12 mouse cellular contexts compared by ENCODE assay signal in the genomic region with DNA sequence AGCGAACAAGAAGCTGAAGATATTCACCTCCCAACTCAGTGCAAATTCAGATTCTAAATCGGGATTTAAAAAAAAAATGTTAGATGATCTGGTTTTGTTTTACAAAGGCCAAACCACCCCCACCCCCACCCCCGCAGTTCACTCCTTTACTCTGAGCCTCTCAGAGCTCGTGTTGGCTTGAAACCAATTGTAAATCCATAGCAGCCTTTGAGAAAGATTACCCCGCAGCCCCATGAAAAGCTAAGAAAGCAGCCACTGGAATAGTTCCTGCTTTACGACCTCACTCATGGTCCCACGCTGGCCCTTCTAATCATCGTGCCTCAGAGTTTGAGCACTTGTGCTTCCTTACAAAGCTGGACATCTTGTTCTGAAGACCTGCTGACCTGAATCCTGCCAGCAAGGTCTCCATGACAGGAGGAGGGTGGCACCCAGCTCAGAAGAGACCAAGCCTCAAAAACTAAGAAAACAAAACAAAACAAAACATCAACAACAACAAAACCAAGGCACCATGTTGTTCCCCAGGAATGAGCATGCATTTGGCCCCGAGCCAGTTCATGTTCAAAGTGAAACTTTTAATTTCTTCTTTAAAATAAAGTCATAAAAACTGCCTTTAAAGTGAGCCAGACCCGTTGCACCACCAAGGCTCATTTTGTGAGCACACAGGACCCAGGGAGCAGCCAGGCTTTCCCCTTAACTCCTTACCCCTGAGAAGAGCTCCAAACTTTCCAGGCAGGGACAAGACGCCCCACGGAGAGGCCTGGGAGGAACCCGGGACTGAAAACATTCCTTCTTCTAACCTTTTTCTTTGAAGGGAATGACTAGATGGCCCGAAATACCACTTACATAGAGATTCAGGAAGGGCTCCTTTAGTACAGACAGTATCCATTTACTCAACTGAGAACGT.
DNase-seq lines count a peak whose midpoint lies in the region; ATAC-seq and TF ChIP-seq lines count a peak whose summit lies in the region.
"Had no signal": no experiment of that assay in that cellular context is flagged by ENCODE, and none has a peak within 500 bp of the region (broad histone marks: within the 10 kb centered on the region; RNA-seq: fewer than 3 reads in every experiment).

No protein-coding gene starts in this region.

- H3K4me1 ChIP-seq in heart, embryonic 14.5 days (ENCODE audit: control insufficient read depth in 2 of 2, insufficient read depth in 2 of 2, low read length in 2 of 2): peaks cover 16 to 25% of the 10 kb centered on the region in 2 experiments
- H3K4me1 ChIP-seq in lung, embryonic 16.5 days (replicated peaks; ENCODE audit: control insufficient read depth, insufficient read depth, low read length): peaks cover 33% of the 10 kb centered on the region
- H3K4me1 ChIP-seq in embryonic fibroblast, embryonic 13.5 days (ENCODE audit: control insufficient read depth, insufficient read depth, low read length): peaks cover 17% of the 10 kb centered on the region
- peaks cover 23% of the 10 kb centered on the region for H3K4me1 ChIP-seq in liver, postnatal 0 days (ENCODE audit: insufficient read depth)

- no peak overlapping the region for H3K4me2 ChIP-seq in heart, embryonic 14.5 days (ENCODE audit: low read length)
- H3K4me2 ChIP-seq in lung, embryonic 16.5 days (ENCODE audit: low read depth, low read length): no peak overlapping the region
- H3K4me2 ChIP-seq in liver, postnatal 0 days (ENCODE audit: low read depth, low read length): no peak overlapping the region
- H3K4me2 ChIP-seq: hindbrain, embryonic 13.5 days had no signal

- no peaks in the 10 kb centered on the region for H3K36me3 ChIP-seq in heart, embryonic 14.5 days (ENCODE audit: control insufficient read depth, insufficient read depth, low read length)
- H3K36me3 ChIP-seq in lung, embryonic 16.5 days (ENCODE audit: control insufficient read depth, insufficient read depth, low read length): no peaks in the 10 kb centered on the region
- no peaks in the 10 kb centered on the region for H3K36me3 ChIP-seq in liver, postnatal 0 days (replicated peaks; ENCODE audit: insufficient read depth, low read length)
- H3K36me3 ChIP-seq: hindbrain, embryonic 13.5 days had no signal

- TF ChIP-seq CTCF in embryonic fibroblast, embryonic 13.5 days (IDR thresholded peaks at IDR 0.05; ENCODE audit: borderline replicate concordance, insufficient read depth, low read length): no peak
- no peak for TF ChIP-seq CTCF in liver, postnatal 0 days (IDR thresholded peaks at IDR 0.05; ENCODE audit: low read depth)

- H3K9me3 ChIP-seq in heart, embryonic 14.5 days (ENCODE audit: control insufficient read depth, low read length): no peaks in the 10 kb centered on the region
- no peaks in the 10 kb centered on the region for H3K9me3 ChIP-seq in lung, embryonic 16.5 days (ENCODE audit: control insufficient read depth, low read length)
- no peaks in the 10 kb centered on the region for H3K9me3 ChIP-seq in liver, postnatal 0 days (ENCODE audit: low read length)
- H3K9me3 ChIP-seq: hindbrain, embryonic 13.5 days had no signal

- no peak overlapping the region for H3K4me3 ChIP-seq in heart, embryonic 14.5 days (ENCODE audit: control insufficient read depth in 1 of 2, insufficient read depth in 1 of 2, low read depth in 1 of 2, low read length in 2 of 2)
- no peak overlapping the region for H3K4me3 ChIP-seq in lung, embryonic 16.5 days (ENCODE audit: low read length)
- no peak overlapping the region for H3K4me3 ChIP-seq in embryonic fibroblast, embryonic 13.5 days (ENCODE audit: insufficient read depth, low read length)
- no peak overlapping the region for H3K4me3 ChIP-seq in liver, postnatal 0 days (ENCODE audit: low read depth, low read length)
- H3K4me3 ChIP-seq: hindbrain, embryonic 13.5 days had no signal

- ATAC-seq in heart, embryonic 14.5 days (ENCODE audit: insufficient number of reproducible peaks, insufficient read depth, low FRiP score, low read depth): no peak
- no peak for ATAC-seq in lung, embryonic 16.5 days (ENCODE audit: low read depth)
- ATAC-seq in liver, postnatal 0 days: no peak
- ATAC-seq in monocyte, adult 5-6 weeks (replicated peaks; ENCODE audit: insufficient number of reproducible peaks, low FRiP score, low TSS enrichment, poor library complexity, severe bottlenecking): no peak
- no peak for ATAC-seq in megakaryocyte, adult 5-6 weeks (ENCODE audit: poor library complexity, severe bottlenecking)

- WGBS in heart, embryonic 14.5 days: 60% methylated on average over 15 of the region's 15 CpGs
- WGBS in lung, embryonic 16.5 days: 44% methylated on average over 15 of the region's 15 CpGs
- 66% methylated on average over 15 of the region's 15 CpGs for WGBS in liver, postnatal 0 days (ENCODE audit: insufficient replicate concordance)

- no peaks in the 10 kb centered on the region for H3K27me3 ChIP-seq in heart, embryonic 14.5 days (ENCODE audit: control insufficient read depth, insufficient read depth, low read length)
- no peaks in the 10 kb centered on the region for H3K27me3 ChIP-seq in lung, embryonic 16.5 days (ENCODE audit: control insufficient read depth, insufficient read depth, low read depth, low read length)
- H3K27me3 ChIP-seq in liver, postnatal 0 days (ENCODE audit: insufficient read depth, low read length): no peaks in the 10 kb centered on the region
- H3K27me3 ChIP-seq: hindbrain, embryonic 13.5 days had no signal

- TF ChIP-seq EP300 in liver, postnatal 0 days (IDR thresholded peaks at IDR 0.05; ENCODE audit: low read depth): no peak

- no peak for TF ChIP-seq POLR2A in embryonic fibroblast, embryonic 13.5 days (IDR thresholded peaks at IDR 0.05; ENCODE audit: low read depth, low read length)

- peak overlapping the region; percentile 38 to 51; a peak in 2 of 4 replicates for H3K27ac ChIP-seq in heart, embryonic 14.5 days (replicated peaks in 1 of 2; ENCODE audit: control insufficient read depth in 1 of 2, insufficient read depth in 1 of 2, low read depth in 2 of 2, low read length in 2 of 2)
- H3K27ac ChIP-seq in lung, embryonic 16.5 days (ENCODE audit: low read length): peak overlapping the region; percentile 78
- H3K27ac ChIP-seq in embryonic fibroblast, embryonic 13.5 days (ENCODE audit: insufficient read depth, low read length): peak overlapping the region; percentile 85
- H3K27ac ChIP-seq in liver, postnatal 0 days (ENCODE audit: low read depth): peak overlapping the region; percentile 39; the same call in 1 of the 2 replicates
- H3K27ac ChIP-seq: hindbrain, embryonic 13.5 days had no signal

- no peak for DNase-seq in heart, postnatal 4 days
- DNase-seq in lung, adult 18-20 months: no peak
- no peak for DNase-seq in liver, postnatal 0 days
- DNase-seq: layer of hippocampus, postnatal 36 days; right cerebral cortex, postnatal 25 days; thymus, postnatal 36 days had no signal

- H3K9ac ChIP-seq in heart, embryonic 14.5 days (ENCODE audit: low read length): no peak overlapping the region
- H3K9ac ChIP-seq in lung, embryonic 16.5 days (ENCODE audit: low read length): no peak overlapping the region
- H3K9ac ChIP-seq in liver, postnatal 0 days (replicated peaks): no peak overlapping the region
- H3K9ac ChIP-seq: hindbrain, embryonic 13.5 days had no signal
